Mouse (Mus musculus) spleen, postnatal 14 days (tissue): ENCODE data around the gene G0s2.

ENCODE experiments used
- DNase-seq, 2 experiments: peaks; one replicate each; pipeline ENCODE4 v3.0.0; 2021 to 2022; ENCODE audit warnings: low spot score in 2 of 2

Gene G0s2

DNA sequence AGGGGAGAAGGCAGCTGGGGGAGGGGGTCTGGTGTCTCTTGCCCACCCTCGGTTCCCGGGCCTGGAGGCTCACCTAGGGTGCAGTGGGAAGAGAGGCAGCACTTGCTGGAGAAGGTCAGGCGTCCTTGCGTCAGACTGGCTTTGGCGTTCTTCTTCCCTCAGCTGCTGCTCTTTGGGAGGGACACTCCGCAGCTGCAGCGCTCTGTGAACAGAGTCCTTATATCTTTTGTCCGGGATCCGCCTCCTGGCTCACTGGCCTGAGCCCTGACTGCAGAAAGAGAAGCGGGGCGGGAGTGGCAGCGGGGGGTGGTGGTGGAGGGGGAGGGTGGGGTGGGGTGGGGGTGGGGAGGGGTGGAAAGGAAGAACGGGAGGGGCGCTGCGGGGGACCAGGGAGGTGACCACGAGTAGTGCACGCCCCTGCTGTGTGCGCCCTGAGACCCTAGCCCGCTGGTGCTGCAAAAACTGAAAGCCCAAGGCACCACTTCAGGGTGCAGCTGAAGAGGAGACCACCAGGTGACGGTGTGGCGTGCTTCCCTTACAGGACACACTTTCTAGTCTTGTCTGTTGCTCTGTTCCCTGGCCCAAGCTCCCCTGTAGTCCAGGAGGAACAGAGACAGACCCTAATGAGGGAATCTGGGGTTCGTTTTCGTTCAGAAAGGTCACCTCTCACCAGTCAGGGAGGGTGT, at the start of gene G0s2:
TSS of gene G0s2 (minus strand) at position 302 of the 686 bp plus-strand sequence.
- no peak for DNase-seq

DNA sequence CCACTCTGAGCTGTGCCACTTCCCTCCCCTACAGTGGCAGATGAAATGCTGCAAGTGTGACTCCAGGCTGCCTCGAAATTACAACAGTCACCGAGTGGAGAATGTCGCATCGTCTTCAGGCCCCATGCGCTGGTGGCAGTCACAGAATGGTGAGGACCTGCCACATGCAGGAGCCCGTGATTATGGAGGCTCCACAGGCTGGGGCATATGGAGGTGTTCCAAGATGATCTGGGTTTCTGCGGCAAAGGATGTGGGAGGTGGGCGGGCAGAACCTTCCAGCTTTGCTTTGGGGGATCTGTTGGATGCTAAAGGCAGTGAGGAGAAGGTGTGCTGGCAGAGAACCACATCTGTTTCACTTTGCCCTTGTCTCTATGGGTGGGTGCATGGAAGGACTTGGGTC, 47.4 kb upstream of the G0s2 start:
- DNase-seq: no peak

DNA sequence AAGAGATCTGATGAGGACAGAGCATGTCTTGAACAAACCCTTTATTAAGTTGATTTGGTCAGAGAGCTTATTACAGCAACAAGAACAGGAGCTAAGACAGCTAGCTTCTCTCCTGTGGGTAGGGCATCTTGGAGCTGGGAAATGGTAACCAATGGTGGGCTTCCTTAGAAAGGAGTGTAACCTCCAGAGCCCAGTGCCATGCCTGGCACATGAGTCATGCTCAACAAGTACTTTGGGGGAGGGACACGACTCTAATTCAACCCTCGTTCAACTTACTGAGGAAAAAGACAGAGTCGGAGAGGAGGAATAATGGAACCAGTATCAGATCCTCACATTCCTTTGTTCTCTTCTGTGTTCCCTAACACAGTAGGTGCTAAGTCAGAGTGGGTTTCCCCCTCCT, 46.7 kb upstream of the G0s2 start:
- DNase-seq: no peak

DNA sequence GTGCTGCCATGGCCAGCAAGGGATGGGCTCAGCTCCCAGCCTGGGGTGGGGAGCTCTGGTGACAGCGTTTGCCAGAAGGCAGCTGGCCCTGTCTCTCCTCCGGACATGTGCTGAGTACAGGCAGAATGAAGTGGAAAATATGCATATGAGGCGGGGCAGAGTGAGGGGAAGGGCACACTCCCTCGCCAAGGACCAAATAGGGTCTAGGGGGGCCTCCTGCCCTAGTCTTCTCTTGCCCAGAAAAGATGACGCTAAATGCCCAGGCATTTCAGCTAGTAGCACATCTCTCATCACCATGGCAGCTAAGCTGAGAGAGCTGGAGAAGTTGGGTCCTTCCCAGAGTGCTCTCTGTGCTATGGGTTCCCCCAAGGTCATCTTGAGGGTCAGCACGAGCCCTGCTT, 44.1 kb upstream of the G0s2 start:
- no peak for DNase-seq

DNA sequence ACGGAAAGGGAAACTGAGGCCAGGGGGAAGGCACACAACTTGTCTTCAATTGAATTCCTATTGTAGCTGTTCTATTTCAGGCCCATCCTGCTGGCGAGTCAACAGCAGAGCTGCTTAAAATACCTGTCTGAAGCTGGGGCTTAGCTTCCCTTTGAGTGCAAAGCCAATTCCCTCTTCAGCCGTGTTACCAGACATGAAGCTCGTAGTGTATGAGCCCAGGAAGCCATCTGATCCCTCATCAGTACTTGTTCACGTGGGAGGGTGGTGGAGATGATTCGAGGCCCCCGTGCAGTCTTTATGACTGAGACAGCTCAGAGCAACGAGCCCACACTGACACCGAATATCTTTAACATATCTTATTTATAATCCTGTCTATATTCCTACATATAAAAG, 43.3 kb upstream of the G0s2 start:
- no peak for DNase-seq

DNA sequence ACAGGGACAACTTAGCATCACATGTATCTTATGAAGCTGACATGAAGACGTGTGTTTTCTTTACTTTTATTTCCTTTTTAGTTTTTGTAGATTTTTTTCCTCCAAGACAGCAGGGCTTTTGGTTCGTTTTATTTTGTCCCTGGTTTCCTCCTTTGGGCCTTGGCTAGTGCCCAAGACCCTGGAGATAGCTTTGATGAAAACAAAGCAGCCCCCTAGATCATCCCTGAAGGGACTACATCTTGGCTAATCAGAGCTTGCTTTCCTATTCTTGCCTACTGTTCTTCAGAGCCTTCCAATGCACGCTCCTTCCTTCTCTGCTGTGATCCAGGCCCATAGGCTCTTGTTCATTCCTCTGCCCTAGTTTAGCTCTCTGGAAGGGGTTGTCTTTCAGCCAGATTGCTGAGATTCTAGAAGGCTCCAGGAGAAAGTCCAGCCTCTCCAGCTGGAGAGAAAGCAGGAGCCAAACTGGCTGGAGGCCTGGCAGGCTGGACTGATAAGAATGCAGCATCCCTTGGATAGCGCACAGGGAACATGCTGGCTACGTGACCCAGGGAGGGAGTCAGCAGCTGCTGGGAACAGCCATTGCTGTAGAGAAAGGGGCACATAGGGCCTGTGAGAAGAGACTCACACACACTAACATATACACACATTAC, 42.8 kb upstream of the G0s2 start:
- no peak for DNase-seq

DNA sequence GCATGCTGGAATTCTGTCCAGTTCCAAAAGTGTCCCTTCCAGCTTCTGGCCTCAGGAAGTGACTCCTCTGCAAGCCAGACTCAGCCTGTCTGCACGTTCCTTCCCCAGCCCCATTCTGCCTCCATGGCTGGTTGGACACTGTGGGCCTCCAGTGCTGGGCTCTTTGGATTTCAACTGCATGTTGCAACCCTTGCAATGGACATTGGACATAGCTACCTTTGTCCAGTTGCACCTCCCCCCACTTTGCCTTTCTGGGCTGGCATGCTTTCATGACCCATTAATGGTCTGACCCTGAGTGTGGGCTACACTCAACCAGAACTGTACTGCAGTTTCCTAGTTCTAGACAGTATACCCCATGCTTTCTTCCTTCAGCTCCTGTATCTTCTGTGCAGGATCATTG, 38.6 kb upstream of the G0s2 start:
- no peak for DNase-seq

DNA sequence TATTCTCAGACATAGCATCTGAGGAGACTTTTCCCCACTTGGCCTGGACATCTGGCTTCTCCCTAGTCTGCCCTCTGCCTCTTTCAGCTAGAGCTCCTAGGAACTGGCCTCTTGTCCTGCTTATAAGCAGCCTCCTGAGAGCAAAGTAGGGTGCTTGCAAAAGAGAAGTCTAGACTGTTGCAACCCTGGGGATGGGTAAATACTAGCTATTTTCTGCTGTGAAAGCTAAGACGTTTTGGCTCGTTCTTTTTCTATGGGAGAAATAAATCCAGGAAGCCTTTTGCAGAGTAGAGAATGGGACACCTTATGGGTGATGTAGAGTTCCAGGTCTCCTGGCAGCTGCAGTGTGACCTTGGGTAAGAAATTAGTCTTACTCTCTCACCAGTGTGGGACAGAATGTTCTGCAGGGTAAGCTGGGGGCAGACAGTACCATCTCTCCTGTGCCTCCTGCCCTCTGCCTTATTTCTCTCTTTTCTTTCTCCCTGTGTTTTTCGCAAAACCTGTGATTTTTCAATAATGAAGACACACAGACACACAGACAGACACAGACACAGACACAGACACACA, 37.6 kb upstream of the G0s2 start:
- no peak for DNase-seq

DNA sequence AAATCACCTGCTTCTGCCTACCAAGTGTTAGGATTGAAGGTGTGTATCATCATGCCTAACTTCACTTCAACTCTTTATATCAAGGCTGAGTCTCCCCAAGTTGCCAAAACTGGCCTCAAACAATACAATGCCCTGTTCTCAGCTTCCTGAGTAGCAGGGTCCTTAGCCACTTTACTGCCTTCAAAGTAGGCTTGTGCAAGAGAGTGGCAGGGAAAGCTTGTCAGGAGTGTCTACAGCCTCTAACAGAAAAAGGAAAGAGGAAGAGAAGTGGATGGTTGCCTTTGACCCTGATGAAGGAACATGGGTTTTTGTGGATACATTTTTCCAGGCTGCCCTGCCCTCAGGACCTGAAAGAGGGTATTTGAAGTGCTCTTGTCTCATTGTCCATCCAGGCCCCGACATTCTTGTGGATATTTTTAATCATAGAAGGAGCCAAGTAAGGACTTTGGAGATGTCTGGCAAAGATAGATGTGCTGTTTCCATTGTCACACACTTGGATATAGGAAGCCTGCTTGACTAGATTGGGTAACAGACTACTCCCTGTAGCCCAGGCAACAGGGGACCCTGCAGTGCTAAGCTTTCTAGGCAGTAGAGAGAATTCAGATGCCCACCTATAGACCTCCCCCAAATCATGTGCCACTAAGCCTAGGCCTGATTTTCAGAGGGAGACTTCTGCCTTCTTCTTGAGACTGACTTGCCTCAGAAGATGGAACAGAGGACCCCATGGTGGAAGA, 36.9 kb upstream of the G0s2 start:
- no peak for DNase-seq

DNA sequence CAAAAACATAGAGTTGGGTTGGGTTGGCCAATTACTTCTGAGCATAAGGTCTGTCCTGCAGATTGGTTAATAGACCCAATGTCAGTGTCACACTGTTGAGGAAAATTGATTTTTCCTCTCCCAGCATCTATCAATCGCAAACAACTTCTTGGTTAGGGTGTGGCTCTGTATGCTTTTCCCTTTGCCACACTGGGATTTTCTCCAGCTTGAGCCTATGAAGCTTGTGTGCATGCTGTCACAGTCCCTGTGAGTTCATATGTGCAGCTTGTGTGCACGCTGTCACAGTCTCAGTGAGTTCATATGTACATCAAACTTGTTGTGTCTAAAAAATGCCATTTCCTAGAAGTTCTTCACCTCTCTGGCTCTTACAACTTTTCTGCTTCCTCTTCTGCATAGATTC, 33.8 kb upstream of the G0s2 start:
- no peak for DNase-seq

DNA sequence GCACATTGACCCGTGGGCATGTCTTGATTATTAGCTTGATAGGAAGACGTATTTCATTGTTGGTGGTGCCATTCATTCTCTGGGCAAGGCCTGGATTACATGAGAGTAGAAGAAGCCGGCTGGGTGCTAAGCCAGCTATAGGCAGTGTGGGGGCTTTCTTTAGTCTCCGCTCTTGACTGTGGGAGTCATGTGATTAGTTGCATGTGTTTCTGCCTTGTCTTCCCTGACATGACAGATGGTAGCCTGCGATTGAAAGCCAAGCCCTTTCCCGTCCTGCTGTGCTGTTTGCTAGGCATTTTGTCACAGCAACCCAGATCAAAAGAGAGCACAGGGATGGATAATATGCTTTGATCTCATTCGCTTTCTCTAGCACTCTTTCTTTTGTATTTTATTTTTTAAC, 32.4 kb upstream of the G0s2 start:
- DNase-seq: no peak

DNA sequence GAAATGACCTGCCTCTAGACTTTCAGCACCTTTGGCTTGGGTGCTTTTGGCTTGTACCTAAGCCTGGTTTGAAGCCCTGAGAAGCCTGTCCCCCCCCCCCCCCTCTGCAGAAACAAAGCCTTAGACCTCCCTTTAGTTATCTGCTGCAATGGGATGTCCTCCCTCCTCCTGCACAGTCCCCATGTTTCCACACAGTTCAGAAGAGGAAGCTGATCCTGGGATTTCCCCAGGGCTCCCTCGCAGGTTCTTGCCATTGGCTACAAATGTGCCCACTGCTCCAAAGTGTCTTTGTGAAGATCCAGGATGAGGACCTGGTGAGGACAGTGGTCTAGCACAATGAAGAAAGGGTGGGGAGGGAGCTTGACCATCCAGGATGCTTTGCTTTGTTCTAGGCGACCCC, 30.1 kb upstream of the G0s2 start:
- DNase-seq: no peak

DNA sequence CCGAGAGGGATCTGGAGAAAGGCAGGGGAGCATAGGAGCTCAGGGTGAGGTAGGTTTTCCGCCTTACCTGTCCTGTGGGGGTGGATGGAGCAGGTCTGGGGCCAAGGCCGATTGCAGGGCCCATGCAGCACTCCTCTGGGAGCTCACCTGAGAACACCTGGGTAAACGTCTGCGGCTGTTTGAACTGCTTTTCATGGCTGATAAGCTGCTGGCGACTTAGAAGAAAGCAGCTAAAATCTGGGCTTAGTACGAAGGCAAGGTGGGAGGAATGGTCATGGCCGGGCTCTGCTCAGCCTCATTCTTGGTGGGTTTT, 29.0 kb upstream of the G0s2 start:
- DNase-seq: no peak

DNA sequence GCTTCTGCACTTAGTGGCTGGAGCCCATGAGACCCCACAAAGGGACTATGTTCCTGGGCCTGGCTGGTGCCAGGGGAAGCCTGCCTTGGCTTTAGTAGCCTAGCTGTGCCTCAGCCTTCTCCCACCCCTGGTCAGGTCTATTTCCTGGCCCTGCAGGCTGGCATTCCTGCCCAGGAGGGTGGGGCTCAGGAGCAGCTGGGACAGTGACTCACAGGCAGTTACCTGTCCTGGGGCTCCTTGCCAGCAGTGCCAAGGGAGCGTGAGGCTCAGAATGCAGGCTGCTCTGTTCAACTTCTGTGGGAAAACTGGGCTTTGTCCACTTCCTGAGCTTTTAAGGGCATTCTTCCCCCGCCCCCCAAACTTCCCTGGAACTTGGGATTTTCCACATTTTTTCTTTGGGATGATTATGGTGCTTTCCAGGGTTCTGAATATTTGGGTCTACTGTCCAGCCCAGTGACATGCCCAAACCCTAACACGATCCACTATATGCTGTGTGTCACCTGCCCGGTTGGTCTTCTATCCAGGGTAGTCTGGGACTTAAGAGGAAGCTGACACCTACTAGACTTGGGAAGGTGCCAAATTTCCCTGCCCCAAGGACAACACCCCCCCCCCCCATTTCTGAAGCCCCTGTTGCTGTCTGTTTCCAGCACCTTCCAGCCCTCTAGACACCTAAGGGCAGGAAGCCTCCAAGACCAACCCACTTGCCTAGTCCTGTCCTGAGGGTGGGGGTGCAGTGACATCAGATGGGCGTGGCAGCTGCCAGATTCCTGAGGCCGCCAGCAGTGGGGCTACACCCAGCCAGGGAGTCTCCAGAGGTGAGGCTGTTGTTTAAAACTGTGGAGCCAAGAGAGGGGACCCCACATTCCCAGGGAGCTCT, 28.4 kb upstream of the G0s2 start:
- DNase-seq: no peak

DNA sequence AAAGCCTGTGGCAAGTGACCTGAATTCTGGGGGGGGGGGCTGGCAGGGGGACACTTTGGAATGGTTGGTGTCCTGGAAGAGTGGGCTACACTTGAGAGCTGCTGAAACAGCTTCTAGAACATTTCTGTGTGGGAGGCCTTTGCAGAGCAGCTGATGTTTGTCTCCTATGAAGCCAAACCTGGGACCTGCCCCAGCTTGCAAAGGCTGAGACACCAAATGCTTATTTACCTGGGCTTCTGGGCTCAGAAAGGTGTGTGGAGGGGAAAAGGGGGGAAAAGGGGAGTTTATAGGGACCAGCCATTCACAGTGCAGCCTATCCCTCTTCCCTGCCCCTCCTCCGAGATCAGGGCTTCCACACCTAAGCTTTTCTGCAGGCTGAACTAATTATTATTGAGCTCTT, 27.0 kb upstream of the G0s2 start:
- DNase-seq: no peak

DNA sequence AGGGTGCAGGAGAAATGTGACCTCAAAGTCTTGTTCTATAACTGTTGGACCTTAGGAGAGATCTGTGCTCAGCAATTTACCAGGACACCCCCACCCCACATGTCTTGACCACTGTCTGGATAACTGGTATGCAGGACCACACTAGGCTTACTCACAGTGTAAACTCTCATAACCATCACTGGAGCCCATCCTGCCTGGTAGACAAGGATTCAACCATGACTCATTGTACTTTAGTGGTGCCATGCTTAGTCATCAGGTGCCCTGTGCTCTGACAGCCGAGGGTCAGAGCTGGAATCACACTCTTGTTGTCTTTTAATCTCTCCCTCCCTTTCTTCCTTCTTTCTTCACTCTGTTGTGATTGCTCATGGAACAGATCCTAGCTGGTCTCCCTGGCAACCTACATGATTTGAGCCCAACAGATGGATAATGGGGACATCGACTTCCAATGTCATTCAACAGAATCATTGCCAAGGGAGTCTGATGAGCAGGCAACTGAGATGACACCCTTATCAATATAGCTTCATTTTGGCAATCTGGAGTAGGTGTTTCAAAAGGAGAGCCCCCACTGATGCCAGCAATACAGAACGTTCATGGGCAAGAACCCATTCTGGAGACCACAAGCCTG, 25.2 kb upstream of the G0s2 start:
- DNase-seq: no peak

DNA sequence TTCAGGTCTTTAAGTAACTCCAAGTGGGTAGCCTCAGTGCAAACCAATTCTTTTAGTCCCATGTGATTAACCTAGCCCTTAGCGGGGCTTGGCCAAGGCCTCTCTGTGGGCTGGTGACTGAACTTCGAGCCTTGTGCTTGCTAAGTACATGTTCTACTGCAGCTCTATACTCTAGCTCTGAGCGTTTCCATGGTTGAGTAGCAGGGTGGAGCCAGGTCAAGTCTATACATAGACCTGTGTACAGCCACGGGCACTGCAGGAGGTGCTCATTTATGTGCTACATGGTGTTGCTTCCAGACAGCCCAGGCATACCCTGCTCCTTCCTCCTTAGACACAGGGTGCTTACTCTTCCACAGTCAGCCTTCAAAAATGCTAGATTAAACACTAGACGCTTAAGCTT, 22.9 kb upstream of the G0s2 start:
- DNase-seq: no peak

DNA sequence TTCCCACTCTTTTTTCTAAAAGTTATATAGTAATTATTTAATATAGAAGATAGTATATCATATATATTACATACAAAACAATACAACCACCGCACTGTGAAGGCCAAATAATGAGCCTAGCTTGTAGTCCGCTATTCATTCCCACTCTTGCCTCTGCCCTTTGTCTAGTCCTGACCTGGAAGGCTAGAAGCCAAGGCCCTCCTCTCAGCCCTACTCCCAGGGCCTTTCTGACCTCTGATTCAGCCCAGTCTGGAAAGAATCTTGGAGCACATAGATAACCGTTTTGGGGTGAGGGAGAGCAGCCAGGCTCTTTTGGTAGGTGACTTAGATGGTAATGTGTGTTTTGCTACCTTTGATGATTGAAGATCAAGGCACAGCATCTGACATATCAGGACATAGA, 20.9 kb upstream of the G0s2 start:
- DNase-seq: no peak

DNA sequence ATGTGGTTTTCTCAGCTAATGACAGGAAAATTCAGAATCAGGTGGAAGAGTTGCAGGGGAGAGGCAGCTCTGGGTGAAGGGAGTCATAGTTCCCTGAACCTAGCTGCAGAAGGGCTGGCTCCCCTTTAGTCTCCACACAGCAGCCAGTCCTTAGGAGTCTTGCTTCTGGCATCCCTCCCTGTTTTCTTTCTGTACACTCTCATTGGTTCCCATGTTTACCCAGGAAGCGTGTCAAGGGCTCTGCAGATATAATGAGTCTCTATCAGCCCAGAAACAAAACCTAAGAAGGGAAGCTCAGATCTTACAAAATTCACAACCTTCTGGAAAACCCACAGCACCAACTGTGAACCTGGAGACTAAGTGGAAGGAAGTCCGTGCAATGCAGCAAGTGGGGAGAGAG, 20.0 kb upstream of the G0s2 start:
- DNase-seq: no peak

DNA sequence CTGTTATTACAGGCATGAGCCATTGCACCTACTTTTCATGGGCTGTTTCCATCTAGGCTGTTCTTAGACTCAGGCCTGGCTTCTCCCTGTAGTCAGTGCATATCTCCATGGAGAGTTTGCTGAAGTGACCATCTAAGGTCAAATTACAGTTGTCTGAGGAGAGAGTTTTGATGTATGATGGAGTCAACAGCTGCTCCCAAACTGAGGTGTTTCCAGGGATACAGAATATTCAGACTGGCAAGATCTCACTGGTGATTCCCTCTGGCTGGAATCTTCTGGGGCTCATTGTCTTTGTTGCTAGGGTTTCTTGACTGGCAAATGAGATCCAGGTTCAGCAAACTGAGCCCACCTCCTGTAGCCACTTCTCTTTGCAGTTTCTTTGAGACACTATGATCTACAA, 17.7 kb upstream of the G0s2 start:
- DNase-seq: no peak

DNA sequence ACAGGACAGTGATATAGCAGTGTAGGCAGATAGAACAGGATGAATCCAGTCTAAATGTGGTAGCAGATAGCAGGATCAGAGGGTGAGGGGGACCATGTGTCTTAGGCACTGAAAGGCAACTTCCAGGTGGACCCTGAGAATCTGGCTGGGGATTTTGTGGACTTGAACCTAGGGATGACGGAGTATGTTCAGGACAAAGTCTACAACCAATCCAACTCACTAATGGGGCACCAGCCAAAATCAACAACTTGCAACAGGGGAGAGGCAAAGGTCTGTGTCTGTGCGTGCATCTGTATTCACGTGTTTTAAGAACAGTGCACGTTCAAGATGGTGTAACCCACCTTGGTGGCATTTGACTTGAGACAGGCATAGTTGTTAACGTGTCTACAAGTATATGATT, 16.9 kb upstream of the G0s2 start:
- no peak for DNase-seq

DNA sequence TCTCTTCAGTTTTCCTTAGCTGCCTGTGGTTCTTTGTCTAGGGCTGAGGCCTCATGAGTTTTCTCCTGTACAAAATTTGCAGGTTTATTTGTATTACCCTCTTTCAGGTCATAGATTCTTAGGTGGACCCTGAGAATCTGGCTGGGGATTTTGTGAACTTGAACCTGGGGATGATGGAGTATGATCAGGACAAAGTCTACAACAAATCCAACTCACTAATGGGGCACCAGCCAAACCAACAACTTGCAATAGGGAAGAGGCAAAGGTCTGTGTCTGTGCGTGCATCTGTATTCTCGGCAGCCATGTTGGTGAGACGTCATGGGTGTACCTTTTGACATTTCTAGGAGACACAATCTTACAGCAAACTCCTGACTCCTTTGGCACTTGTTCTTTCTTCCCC, 16.1 kb upstream of the G0s2 start:
- DNase-seq: no peak
